Mouse (Mus musculus) Patski (cell line): ENCODE results near the gene Osbpl2. TPM values are rescaled to one million over a fixed set of nuclear protein-coding genes. Genes with fewer than 3 reads are reported as not detected.
A peak's percentile ranks its signal among the peaks of the same experiment; 100 is the strongest.

Experiments
- ATAC-seq: fragments of 100-300 bp; one replicate; pipeline ENCODE4 v1.8.0; 2021
- CTCF ChIA-PET: fragments of 350-600 bp; sonication (Branson Sonifier 250); formaldehyde crosslinking; loops from one replicate; lab custom pipeline; 2022; ENCODE audit warnings: inconsistent platforms; lab: Charles Lee
- POLR2A ChIA-PET: fragments of 350-600 bp; sonication (Branson Sonifier 250); formaldehyde crosslinking; loops from one replicate; lab custom pipeline; 2022; ENCODE audit warnings: antibody characterized with exemption, inconsistent platforms; lab: Charles Lee
- DNase-seq: peaks from one replicate; pipeline ENCODE4 v3.0.0-alpha.2; 2011; ENCODE audit warnings: low read depth, low spot score
- H3K27me3 ChIP-seq: fragments of 371-371 bp; one replicate; pipeline ENCODE4 v1.5.1; 2021
- CTCF ChIP-seq: fragments of 100-300 bp; IDR thresholded peaks from one replicate; pipeline ENCODE4 v1.5.1; 2021
- in situ Hi-C: fragments of 300-500 bp; cut with MboI; formaldehyde crosslinking; loops from 3 replicates; pipeline ENCODE4 v1.11.1; 2018; ENCODE audit warnings: low pct_unique_long_range_greater_than_20kb, mixed read lengths
- polyA plus RNA-seq: library from polyadenylated mRNA; unstranded; gene quantifications from one replicate; pipeline ENCODE4 v1.2.3, GENCODE M21; 2021

Gene Osbpl2
- polyA plus RNA-seq, 1 experiment from 2014 or later = 41.0 TPM

DNA sequence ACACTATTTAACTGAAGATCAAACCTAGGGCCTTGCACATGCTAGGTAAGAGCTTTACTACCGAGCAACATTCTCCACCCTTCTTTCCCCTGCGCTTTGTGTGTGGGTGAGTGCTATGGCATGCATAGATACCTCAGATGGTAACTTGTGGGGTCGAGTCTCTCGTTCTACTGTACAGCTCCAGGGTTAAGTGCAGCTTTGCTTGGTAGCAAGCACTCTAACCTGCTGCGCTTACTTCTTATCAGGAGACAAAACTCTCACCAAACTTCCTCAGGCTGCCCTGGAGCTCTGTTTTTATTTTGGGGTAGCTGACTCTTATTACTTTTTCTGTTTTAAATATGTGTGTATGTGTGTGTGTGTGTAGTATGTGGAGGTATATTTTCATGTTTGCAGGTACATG lies 16.3 kb downstream of the Osbpl2 start:
- ATAC-seq (no peak), DNase-seq (no peak)
- no peak for TF ChIP-seq CTCF
- in situ Hi-C loops = no loop called here
- ChIA-PET CTCF (interaction anchor here (1.0 kb wide), 1 partner anchor 34 kb away, joined by 3 read pairs; no protein-coding TSS in a partner anchor), POLR2A (no interaction called here)
- no peaks in the 10 kb centered on the region for H3K27me3 ChIP-seq

DNA sequence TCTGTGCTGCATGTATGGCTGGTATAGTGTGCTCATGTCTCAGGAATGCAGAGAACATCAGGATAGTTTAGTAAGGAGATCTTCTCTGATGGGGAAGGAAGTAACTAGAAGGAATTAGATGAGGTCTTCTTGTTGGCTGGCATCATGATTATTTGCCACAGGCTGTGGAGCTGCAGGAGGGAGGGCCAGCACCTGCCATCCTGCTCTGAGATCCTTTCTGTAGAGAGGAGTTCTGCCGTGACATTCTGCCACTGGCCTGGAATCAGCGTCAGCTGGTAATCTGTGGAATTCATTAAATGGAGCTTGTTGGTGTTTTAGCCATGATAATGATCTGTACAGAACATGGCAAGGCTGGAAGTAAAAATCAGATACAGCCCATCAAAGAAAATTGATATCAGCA lies 27.0 kb downstream of the Osbpl2 start:
- no peak for TF ChIP-seq CTCF
- DNase-seq = no peak
- no peaks in the 10 kb centered on the region for H3K27me3 ChIP-seq
- CTCF ChIA-PET = interaction anchor here (1.0 to 1.5 kb wide), 3 partner anchors 9 to 105 kb away, joined by 4 read pairs; no protein-coding TSS in a partner anchor
- ATAC-seq = no peak
- POLR2A ChIA-PET = no interaction called here
- in situ Hi-C loops = no loop called here

DNA sequence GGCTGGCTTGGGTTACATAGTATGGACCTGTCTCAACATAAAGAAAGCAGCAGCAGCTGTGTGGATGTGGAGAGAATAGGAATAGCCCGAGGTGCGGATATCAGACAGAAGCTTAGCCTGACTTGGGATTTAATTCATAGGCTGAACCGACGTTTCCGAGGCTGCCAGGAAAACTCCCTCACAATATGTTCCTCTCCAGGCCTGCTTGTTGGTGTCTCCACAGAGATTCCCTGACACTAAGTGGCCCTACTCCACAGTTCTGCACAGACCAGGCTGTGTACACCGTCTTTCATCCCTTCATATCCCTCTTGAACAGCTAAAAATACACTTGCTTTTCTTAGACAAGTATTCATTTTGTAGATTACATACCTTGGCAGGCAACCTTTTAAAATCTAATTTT lies 28.3 kb downstream of the Osbpl2 start:
- ATAC-seq (no peak), DNase-seq (no peak)
- H3K27me3 ChIP-seq = no peaks in the 10 kb centered on the region
- no peak for TF ChIP-seq CTCF
- CTCF ChIA-PET = interaction anchor here (1.0 to 1.5 kb wide), 3 partner anchors 8 to 104 kb away, joined by 4 read pairs; no protein-coding TSS in a partner anchor
- in situ Hi-C loops = no loop called here
- POLR2A ChIA-PET = no interaction called here

DNA sequence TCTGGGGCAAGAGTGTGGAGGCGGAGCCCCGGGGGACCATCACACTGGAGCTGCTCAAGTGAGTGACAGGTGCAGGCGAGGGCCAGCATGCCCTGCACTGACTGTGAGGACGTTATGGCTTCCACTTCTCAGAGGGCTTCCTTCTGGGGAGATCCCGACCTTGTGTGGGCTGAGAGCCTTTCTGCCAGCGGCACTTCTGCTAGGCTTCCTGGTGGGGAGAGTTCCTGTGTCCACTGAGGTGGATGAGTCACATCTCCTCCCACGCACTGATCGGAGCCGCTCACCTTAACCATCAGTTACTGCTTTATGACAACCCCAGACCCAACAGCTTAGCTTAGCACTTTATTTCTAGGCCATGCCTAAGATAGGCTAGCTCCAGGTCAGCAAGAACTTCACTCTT lies 29.4 kb downstream of the Osbpl2 start:
- H3K27me3 ChIP-seq = no peaks in the 10 kb centered on the region
- ChIA-PET POLR2A (interaction anchor here (1.0 to 2.0 kb wide), 2 partner anchors 16 to 21 kb away, joined by 3 to 4 read pairs; no protein-coding TSS in a partner anchor), CTCF (interaction anchor here (1.0 kb wide), 1 partner anchor 22 kb away, joined by 3 read pairs; no protein-coding TSS in a partner anchor)
- in situ Hi-C loops = no loop called here
- no peak for TF ChIP-seq CTCF
- no peak for DNase-seq
- no peak for ATAC-seq

DNA sequence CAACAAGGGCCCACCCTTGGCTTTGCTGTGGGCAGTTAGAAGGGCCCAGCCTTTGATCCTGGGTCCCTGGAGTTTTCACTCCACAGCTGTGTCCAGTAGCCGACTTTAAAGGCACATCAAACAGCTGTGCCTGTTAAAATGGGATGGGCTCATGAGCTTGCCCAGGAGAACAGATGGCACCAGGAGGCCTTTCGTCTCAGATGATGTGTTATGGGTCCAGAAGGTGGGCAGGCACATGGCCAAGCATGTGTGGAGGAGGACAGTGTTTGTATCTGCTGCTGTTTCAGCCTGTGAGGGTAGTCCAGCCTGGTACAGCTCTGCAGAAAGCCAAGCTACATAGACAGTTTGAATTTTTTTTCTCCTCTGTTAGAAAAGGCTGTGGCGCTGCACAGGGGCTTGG lies 35.7 kb downstream of the Osbpl2 start:
- no peak for DNase-seq
- in situ Hi-C loops = no loop called here
- ChIA-PET POLR2A (no interaction called here), CTCF (interaction anchor here (1.0 to 1.2 kb wide), 2 partner anchors 8 to 13 kb away, joined by 3 to 4 read pairs; no protein-coding TSS in a partner anchor)
- no peak for ATAC-seq
- no peaks in the 10 kb centered on the region for H3K27me3 ChIP-seq
- TF ChIP-seq CTCF = no peak

DNA sequence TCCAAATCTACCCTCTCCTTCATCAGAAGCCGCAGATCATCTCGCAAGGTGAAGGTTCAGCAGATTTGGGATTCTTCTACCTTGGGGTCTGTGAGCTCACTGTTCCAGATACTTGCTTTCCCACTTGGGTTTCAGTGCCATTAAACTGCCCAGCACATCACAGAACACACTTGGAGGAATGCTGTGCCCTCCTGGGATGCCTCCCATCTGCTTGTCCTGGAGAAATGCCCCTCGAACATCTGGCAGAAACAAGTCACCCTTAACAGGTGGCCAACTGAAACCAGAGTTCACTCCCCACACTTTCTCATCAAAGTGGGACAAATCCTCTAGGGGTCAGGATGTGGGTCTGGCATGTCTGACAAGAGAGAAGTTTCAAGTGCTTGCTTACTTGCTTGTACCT lies 39.5 kb downstream of the Osbpl2 start:
- in situ Hi-C loops = no loop called here
- DNase-seq (no peak), ATAC-seq (no peak)
- POLR2A ChIA-PET = no interaction called here
- no peak for TF ChIP-seq CTCF
- no peaks in the 10 kb centered on the region for H3K27me3 ChIP-seq
- CTCF ChIA-PET = interaction anchor here (1.5 to 1.6 kb wide), 2 partner anchors 12 to 18 kb away, joined by 3 to 4 read pairs; no protein-coding TSS in a partner anchor

DNA sequence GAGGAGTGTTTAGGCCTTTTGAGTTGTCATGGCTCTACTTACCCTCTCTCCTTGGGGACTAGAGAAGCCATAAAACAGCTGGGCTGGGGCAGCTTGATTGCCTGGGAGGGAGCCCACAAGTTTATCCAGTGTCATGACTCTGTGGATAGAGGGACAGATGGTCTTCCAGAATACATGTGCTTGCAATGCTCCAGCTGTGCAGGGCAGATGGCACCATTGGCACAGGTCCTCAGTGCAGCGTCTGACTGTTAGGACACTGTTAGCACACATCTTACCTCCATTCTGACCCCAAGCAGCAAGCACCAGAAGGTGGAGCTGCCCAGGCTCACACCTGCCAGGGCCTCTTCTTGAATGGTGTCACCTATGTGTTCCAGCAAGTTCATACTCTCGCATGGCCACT lies 46.7 kb downstream of the Osbpl2 start:
- in situ Hi-C loops = no loop called here
- TF ChIP-seq CTCF = no peak
- CTCF ChIA-PET = no interaction called here
- POLR2A ChIA-PET = no interaction called here
- ATAC-seq = no peak
- DNase-seq = no peak
- H3K27me3 ChIP-seq = no peaks in the 10 kb centered on the region

DNA sequence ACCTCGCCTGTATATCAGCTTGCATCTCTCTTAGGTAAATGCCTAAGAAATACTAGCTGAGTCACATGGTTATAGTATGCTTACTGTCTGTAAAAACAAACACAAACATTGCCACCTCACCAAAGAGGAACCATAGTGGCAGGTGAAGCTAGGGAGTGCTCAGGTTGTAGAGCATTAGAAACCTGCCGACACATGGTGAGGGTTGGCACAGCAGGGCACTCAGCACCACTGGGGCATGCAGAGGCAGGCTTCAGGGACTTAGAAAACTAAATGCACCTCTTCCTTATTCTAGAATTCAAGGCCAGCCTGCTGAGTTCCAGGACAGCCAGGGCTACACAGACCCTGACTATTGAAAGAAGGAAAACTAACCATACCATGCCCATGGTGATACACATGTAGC lies 47.8 kb downstream of the Osbpl2 start:
- ATAC-seq = no peak
- ChIA-PET CTCF (no interaction called here), POLR2A (no interaction called here)
- no peak for TF ChIP-seq CTCF
- no peak for DNase-seq
- H3K27me3 ChIP-seq = no peaks in the 10 kb centered on the region
- in situ Hi-C loops = no loop called here

DNA sequence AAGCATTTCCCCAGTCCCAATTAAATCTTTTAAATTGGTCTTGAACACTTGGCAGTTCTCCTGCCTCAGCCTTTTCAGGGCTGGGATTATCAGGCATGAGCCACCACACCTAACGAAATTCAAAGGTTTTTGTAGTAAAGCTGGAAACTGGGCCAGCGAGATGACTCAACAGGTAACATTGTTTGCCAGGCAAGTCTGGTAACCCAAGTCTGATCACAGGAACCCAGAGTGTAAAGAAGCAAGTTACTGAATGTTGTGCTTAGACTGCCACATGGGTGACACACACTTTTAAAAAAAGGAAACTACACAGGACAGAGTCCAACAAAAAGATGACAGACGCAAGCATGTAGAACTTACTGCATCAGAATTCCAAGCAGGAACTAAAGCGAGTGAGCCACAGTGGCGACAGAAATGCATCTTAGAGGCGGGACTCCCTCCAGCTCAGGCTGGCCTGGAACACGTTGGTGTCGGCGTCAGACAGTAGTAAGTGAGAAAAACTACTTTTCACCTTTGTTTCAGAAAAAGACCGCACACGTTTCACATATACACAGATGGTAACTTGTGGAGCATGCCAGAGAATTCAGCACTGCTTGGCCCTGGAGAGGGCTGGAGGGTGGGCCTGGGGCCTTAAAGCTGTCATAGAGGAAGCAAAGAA lies 51.2 kb downstream of the Osbpl2 start:
- in situ Hi-C loops = no loop called here
- POLR2A ChIA-PET = interaction anchor here (1.0 kb wide), 1 partner anchor 8 kb away, joined by 3 read pairs; no protein-coding TSS in a partner anchor
- ATAC-seq (no peak), DNase-seq (no peak)
- CTCF ChIA-PET = interaction anchor here (0.7 to 1.6 kb wide), 14 partner anchors 11 to 99 kb away, joined by 3 to 5 read pairs (median 3); no protein-coding TSS in a partner anchor
- no peaks in the 10 kb centered on the region for H3K27me3 ChIP-seq
- no peak for TF ChIP-seq CTCF

DNA sequence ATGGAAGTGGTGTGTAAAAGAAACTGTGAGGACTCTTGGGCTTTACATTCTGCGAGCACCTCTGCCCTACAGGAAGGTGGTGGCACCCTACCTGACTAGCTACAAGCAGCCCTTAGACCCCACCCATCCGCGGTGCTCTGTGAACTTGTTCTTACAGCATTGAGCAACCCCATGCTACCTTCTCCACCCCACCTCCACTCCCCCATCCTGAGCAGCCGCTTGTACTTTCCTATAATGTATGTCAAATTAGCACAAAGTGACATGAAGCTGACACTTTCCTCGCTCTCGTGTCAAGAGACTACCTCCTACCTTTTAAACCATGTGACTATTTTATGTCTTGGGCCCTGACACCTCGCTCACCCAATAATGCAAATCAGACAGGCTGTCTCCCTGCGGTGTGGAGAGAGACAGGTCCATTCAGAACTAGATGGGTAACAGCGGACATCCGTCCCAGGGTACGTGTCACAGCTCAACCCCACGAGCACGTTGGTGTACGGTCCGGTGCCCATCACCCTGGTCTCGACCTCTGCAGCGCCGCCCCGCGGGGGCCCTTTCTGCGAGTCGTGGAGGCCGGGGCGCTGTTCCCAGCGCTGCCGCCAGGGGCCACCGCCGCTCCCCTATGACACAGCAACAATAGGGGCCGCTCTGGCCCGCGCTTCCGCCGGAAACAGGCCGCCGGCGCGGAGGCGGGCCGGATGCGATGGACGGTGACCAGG lies 51.9 kb downstream of the Osbpl2 start, which contains the start of gene Adrm1:
Adrm1 (plus strand) TSS at position 680 of the 716 bp plus-strand sequence.
- peak; percentile 72 for DNase-seq
- ATAC-seq = no peak
- in situ Hi-C loops = no loop called here
- no peak for TF ChIP-seq CTCF
- CTCF ChIA-PET = interaction anchor here (0.8 to 1.6 kb wide), 12 partner anchors 11 to 98 kb away, joined by 3 to 5 read pairs (median 3); no protein-coding TSS in a partner anchor
- H3K27me3 ChIP-seq = no peaks in the 10 kb centered on the region
- POLR2A ChIA-PET = interaction anchor here (1.0 kb wide), 1 partner anchor 9 kb away, joined by 3 read pairs; no protein-coding TSS in a partner anchor
